Mouse (Mus musculus) midbrain, embryonic 13.5 days (tissue): ENCODE results near the gene Mrps5. TPM values are rescaled to one million over a fixed set of nuclear protein-coding genes. Genes with fewer than 3 reads are reported as not detected.

Experiments
- ATAC-seq: fragments of 200-750 bp; cut with Nextera tagmentation; 2 replicates; pipeline ENCODE4 v1.8.0; 2017; ENCODE audit warnings: mild to moderate bottlenecking, moderate TSS enrichment, moderate library complexity
- H3K27ac ChIP-seq: fragments of 300-500 bp; sonication (generic); 2 replicates; pipeline ENCODE4 v1.5.1; 2015; ENCODE audit warnings: inconsistent platforms, mild to moderate bottlenecking, moderate library complexity
- H3K27me3 ChIP-seq: fragments of 300-500 bp; sonication (generic); 2 replicates; pipeline ENCODE4 v1.6.1; 2015; ENCODE audit warnings: mild to moderate bottlenecking, inconsistent platforms
- H3K36me3 ChIP-seq: fragments of 300-500 bp; sonication (generic); 2 replicates; pipeline ENCODE4 v1.6.1; 2015; ENCODE audit warnings: mild to moderate bottlenecking, inconsistent platforms
- H3K4me1 ChIP-seq: fragments of 300-500 bp; sonication (generic); replicated peaks from 2 replicates; pipeline ENCODE4 v1.6.1; 2015; ENCODE audit warnings: inconsistent platforms
- H3K4me2 ChIP-seq: fragments of 300-500 bp; sonication (generic); replicated peaks from 2 replicates; pipeline ENCODE4 v1.6.1; 2015; ENCODE audit warnings: moderate library complexity, mild to moderate bottlenecking, inconsistent platforms
- H3K4me3 ChIP-seq: fragments of 300-500 bp; sonication (generic); replicated peaks from 2 replicates; pipeline ENCODE4 v1.5.1; 2015; ENCODE audit warnings: mild to moderate bottlenecking, inconsistent platforms
- H3K9ac ChIP-seq: fragments of 300-500 bp; sonication (generic); replicated peaks from 2 replicates; pipeline ENCODE4 v1.6.1; 2015; ENCODE audit warnings: mild to moderate bottlenecking, inconsistent platforms
- H3K9me3 ChIP-seq: fragments of 300-500 bp; sonication (generic); 2 replicates; pipeline ENCODE4 v1.6.1; 2016; ENCODE audit warnings: mild to moderate bottlenecking, inconsistent platforms
- WGBS: fragments of 180-500 bp; shearing (Covaris S2); methylation state at CpG from one replicate; pipeline ENCODE4 v1.1.7; 2015; 5-methylcytosine and 5-hydroxymethylcytosine counted together
- polyA plus RNA-seq: library from polyadenylated mRNA; unstranded; fragments of >200 nt; fragmentation: Nextera tagmentation; extraction: Ambion mirVana; gene quantifications from 2 replicates; pipeline ENCODE4 v1.2.1, GENCODE M21; 2015

Gene Mrps5
- 156 and 172 TPM in 2 replicates for polyA plus RNA-seq

- Histone ChIP-seq H3K27me3 (no peaks in the 10 kb centered on the region), H3K36me3 (peaks cover 12% of the 10 kb centered on the region; the same call in 1 of the 2 replicates), H3K27ac (peak within 1 kb of the TSS; percentile 90), H3K4me1 (peaks cover 34% of the 10 kb centered on the region), H3K4me2 (peak within 1 kb of the TSS; percentile 83), H3K9ac (peak within 1 kb of the TSS; percentile 80), H3K9me3 (no peaks in the 10 kb centered on the region), H3K4me3 (peak within 1 kb of the TSS; percentile 82)
- WGBS = 5% methylated on average over 39 of the region's 39 CpGs
- ATAC-seq = peak; percentile 85
Measured at GRCm38 (mm10) chr2:127586694-127587513, at the start of gene Mrps5, which contains the start of gene Zfp661. Mrps5 (plus strand) TSS chr2:127587222. Zfp661 (minus strand) TSS chr2:127587094.

GRCm38 (mm10) chr2:127537548-127537947 is 49.5 kb upstream of the Mrps5 start:
- WGBS = 78% methylated on average over 3 of the region's 3 CpGs
- no peaks in the 10 kb centered on the region for H3K9me3 ChIP-seq
- H3K4me2 ChIP-seq = no peak overlapping the region
- no peak overlapping the region for H3K27ac ChIP-seq
- peaks cover 5% of the 10 kb centered on the region for H3K4me1 ChIP-seq
- H3K4me3 ChIP-seq = no peak overlapping the region
- peaks cover 53% of the 10 kb centered on the region for H3K27me3 ChIP-seq
- H3K9ac ChIP-seq = no peak overlapping the region
- H3K36me3 ChIP-seq = no peaks in the 10 kb centered on the region
- ATAC-seq = no peak

- Histone ChIP-seq H3K4me1 (peaks cover 5% of the 10 kb centered on the region), H3K4me2 (no peak overlapping the region), H3K36me3 (no peaks in the 10 kb centered on the region), H3K27me3 (peaks cover 67% of the 10 kb centered on the region), H3K4me3 (no peak overlapping the region), H3K9ac (no peak overlapping the region), H3K9me3 (no peaks in the 10 kb centered on the region), H3K27ac (no peak overlapping the region)
- ATAC-seq = no peak
- 25% methylated on average over 4 of the region's 4 CpGs for WGBS
Measured at GRCm38 (mm10) chr2:127539494-127539893, 47.5 kb upstream of the Mrps5 start.

DNA sequence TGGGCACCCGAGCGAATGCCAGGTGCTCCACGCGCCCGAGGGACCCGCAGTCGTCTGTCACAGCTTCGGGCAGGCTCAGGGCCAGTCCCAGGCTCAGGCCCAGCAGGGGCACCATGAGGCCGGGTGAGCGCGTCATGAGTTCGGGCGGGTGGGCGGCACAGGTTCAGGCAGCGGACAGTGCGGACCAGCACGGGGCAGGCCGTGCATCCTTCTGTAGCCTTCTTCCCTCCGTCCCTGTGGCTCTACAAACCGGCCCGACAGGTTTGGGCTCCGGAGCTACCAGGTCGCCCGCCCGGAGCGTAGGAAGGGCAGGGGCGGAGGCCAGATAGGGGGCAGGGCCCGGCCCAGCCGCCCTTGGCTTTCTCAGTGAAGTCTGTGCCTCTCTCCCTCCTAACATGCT is 45.8 kb upstream of the Mrps5 start, which contains the start of gene Prom2:
Prom2 (minus strand) TSS at position 283 of the 400 bp plus-strand sequence.
- ATAC-seq = peak; percentile 40; the same call in 1 of the 2 replicates

DNA sequence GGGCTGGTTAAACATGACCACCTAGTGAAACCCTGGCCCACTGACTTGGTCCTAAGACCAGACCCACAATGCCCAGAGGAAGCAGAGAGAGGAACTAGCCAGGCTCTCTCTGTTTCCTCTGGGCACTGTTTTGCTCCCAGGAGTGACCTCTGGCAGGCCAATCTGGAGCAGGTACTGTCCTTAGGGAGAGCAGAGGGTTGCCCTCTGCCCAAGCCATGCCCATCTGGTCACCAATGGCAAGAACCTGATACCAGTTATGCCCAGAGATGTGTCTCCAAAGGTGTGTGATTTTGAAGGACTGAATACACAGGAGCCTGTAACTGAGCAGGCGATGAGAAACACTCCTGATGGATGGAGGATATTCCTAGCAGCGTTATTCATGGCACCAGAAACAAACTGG is 45.3 kb upstream of the Mrps5 start:
- Histone ChIP-seq H3K36me3 (no peaks in the 10 kb centered on the region), H3K27me3 (peaks cover 67% of the 10 kb centered on the region), H3K4me3 (no peak overlapping the region), H3K27ac (no peak overlapping the region), H3K9ac (no peak overlapping the region), H3K9me3 (no peaks in the 10 kb centered on the region), H3K4me2 (no peak overlapping the region), H3K4me1 (peaks cover 5% of the 10 kb centered on the region)
- no peak for ATAC-seq
- WGBS = 84% methylated on average over 2 of the region's 2 CpGs

More for the DNA sequence above, 45.8 kb upstream of the Mrps5 start, which contains the start of gene Prom2:
- Histone ChIP-seq H3K4me2 (peak within 1 kb of the TSS; percentile 34), H3K9ac (no peak within 1 kb of the TSS), H3K4me3 (peak within 1 kb of the TSS; percentile 9; the same call in 1 of the 2 replicates), H3K27me3 (peaks cover 67% of the 10 kb centered on the region), H3K4me1 (peaks cover 5% of the 10 kb centered on the region), H3K36me3 (no peaks in the 10 kb centered on the region), H3K9me3 (no peaks in the 10 kb centered on the region), H3K27ac (no peak within 1 kb of the TSS)
- WGBS = 5% methylated on average over 29 of the region's 29 CpGs

- no peaks in the 10 kb centered on the region for H3K4me1 ChIP-seq
- no peak overlapping the region for H3K9ac ChIP-seq
- no peaks in the 10 kb centered on the region for H3K9me3 ChIP-seq
- 75% methylated on average over 5 of the region's 5 CpGs for WGBS
- no peak overlapping the region for H3K4me3 ChIP-seq
- no peak overlapping the region for H3K27ac ChIP-seq
- no peak for ATAC-seq
- H3K4me2 ChIP-seq = no peak overlapping the region
- no peaks in the 10 kb centered on the region for H3K36me3 ChIP-seq
- H3K27me3 ChIP-seq = 0 out of 2 replicates have a peak, but pooled peaks cover 7% of the 10 kb centered on the region
Measured at GRCm38 (mm10) chr2:127548342-127549074, 38.5 kb upstream of the Mrps5 start.

DNA sequence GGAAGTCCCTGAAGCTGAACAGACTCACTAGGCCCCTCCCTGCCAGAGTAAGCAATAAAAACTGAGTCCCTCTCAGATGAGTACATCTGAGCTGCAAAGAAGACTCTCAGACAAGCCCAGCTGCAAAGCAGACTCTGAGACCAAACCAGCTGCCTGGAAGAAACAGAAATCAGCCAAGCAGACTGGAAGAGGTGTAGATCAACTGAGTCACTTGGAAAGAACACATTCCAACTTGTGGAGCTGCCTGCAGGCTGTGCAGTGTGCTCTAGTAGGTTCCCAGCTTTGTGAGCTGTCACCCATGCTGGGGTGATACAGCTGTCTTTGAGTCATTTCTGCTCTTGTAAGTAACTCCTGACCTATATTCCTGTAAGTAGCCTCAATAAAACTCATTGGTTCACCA is 37.3 kb upstream of the Mrps5 start:
- no peaks in the 10 kb centered on the region for H3K4me1 ChIP-seq
- no peak overlapping the region for H3K4me2 ChIP-seq
- H3K9me3 ChIP-seq = no peaks in the 10 kb centered on the region
- H3K36me3 ChIP-seq = no peaks in the 10 kb centered on the region
- H3K27me3 ChIP-seq = 0 out of 2 replicates have a peak, but pooled peaks cover 4% of the 10 kb centered on the region
- no peak overlapping the region for H3K9ac ChIP-seq
- no peak for ATAC-seq
- H3K4me3 ChIP-seq = no peak overlapping the region
- H3K27ac ChIP-seq = no peak overlapping the region

GRCm38 (mm10) chr2:127550446-127550845 is 36.6 kb upstream of the Mrps5 start:
- Histone ChIP-seq H3K36me3 (no peaks in the 10 kb centered on the region), H3K27me3 (0 out of 2 replicates have a peak, but pooled peaks cover 4% of the 10 kb centered on the region), H3K9me3 (no peaks in the 10 kb centered on the region), H3K9ac (no peak overlapping the region), H3K4me1 (no peaks in the 10 kb centered on the region), H3K4me3 (no peak overlapping the region), H3K4me2 (no peak overlapping the region), H3K27ac (no peak overlapping the region)
- WGBS = 76% methylated on average over 1 of the region's 1 CpGs
- no peak for ATAC-seq

- Histone ChIP-seq H3K4me3 (no peak overlapping the region), H3K4me2 (no peak overlapping the region), H3K27me3 (0 out of 2 replicates have a peak, but pooled peaks cover 4% of the 10 kb centered on the region), H3K4me1 (no peaks in the 10 kb centered on the region), H3K9me3 (no peaks in the 10 kb centered on the region), H3K36me3 (no peaks in the 10 kb centered on the region), H3K27ac (no peak overlapping the region), H3K9ac (no peak overlapping the region)
- ATAC-seq = 0 out of 2 replicates have a peak, but pooled peaks have one; percentile 4
- 54% methylated on average over 5 of the region's 5 CpGs for WGBS
Measured at GRCm38 (mm10) chr2:127551078-127551477, 35.9 kb upstream of the Mrps5 start.

GRCm38 (mm10) chr2:127559070-127559966 is 27.7 kb upstream of the Mrps5 start:
- Histone ChIP-seq H3K27me3 (peaks cover 10% of the 10 kb centered on the region), H3K27ac (no peak overlapping the region; the same call in 1 of the 2 replicates), H3K4me2 (peak overlapping the region; percentile 53), H3K4me3 (peak overlapping the region; percentile 35), H3K9me3 (no peaks in the 10 kb centered on the region), H3K36me3 (no peaks in the 10 kb centered on the region), H3K4me1 (peaks cover 8% of the 10 kb centered on the region; the same call in 1 of the 2 replicates), H3K9ac (peak overlapping the region; percentile 29; the same call in 1 of the 2 replicates)
- WGBS = 12% methylated on average over 18 of the region's 18 CpGs
- ATAC-seq = peak; percentile 99

- peaks cover 26% of the 10 kb centered on the region for H3K36me3 ChIP-seq
- no peak overlapping the region for H3K4me3 ChIP-seq
- no peak for ATAC-seq
- H3K27me3 ChIP-seq = no peaks in the 10 kb centered on the region
- H3K4me1 ChIP-seq = no peaks in the 10 kb centered on the region
- no peak overlapping the region for H3K4me2 ChIP-seq
- no peak overlapping the region for H3K27ac ChIP-seq
- H3K9ac ChIP-seq = no peak overlapping the region
- 75% methylated on average over 1 of the region's 1 CpGs for WGBS
- no peaks in the 10 kb centered on the region for H3K9me3 ChIP-seq
Measured at GRCm38 (mm10) chr2:127573322-127573721, 13.7 kb upstream of the Mrps5 start.
